Mouse (Mus musculus) heart, adult 2 months (tissue): ENCODE results near the gene Plaur.

ENCODE experiments used
- CTCF ChIP-seq: fragments of 200-600 bp; IDR thresholded peaks from 2 replicates; pipeline ENCODE4 v1.8.1; 2022; ENCODE audit warnings: antibody characterized with exemption, mild to moderate bottlenecking, moderate library complexity
- EP300 ChIP-seq: fragments of 200-500 bp; IDR thresholded peaks from 2 replicates; pipeline ENCODE4 v1.6.1; 2011; ENCODE audit warnings: low read depth, low read length, control low read depth; ENCODE audit not compliant: insufficient read depth
- POLR2A ChIP-seq: fragments of 200-500 bp; IDR thresholded peaks from 2 replicates; pipeline ENCODE4 v1.6.1; 2011; ENCODE audit warnings: mild to moderate bottlenecking, low read depth, low read length, control low read depth; ENCODE audit not compliant: insufficient read depth

GRCm38 (mm10) chr7:24481474-24482207, 19.4 kb downstream of the Plaur start, which contains the start of gene Cadm4:
- TF ChIP-seq CTCF (no peak), POLR2A (peak; percentile 52; the same call in 1 of the 2 replicates), EP300 (no peak)
